Mouse (Mus musculus): ENCODE measurements around the gene Brap. TPM values are rescaled to one million over a fixed set of nuclear protein-coding genes. Genes with fewer than 3 reads are reported as not detected.
A peak's percentile ranks its signal among the peaks of the same experiment; 100 is the strongest.
"Not testable (repeated sequence)": the region's sequence is repeated elsewhere in the genome, so short reads cannot be mapped to it uniquely, and the experiment has no call there.

Gene Brap
- total and polyA plus RNA-seq, 3 experiments, result 40.3 to 176 (median 42.4) TPM

DNA sequence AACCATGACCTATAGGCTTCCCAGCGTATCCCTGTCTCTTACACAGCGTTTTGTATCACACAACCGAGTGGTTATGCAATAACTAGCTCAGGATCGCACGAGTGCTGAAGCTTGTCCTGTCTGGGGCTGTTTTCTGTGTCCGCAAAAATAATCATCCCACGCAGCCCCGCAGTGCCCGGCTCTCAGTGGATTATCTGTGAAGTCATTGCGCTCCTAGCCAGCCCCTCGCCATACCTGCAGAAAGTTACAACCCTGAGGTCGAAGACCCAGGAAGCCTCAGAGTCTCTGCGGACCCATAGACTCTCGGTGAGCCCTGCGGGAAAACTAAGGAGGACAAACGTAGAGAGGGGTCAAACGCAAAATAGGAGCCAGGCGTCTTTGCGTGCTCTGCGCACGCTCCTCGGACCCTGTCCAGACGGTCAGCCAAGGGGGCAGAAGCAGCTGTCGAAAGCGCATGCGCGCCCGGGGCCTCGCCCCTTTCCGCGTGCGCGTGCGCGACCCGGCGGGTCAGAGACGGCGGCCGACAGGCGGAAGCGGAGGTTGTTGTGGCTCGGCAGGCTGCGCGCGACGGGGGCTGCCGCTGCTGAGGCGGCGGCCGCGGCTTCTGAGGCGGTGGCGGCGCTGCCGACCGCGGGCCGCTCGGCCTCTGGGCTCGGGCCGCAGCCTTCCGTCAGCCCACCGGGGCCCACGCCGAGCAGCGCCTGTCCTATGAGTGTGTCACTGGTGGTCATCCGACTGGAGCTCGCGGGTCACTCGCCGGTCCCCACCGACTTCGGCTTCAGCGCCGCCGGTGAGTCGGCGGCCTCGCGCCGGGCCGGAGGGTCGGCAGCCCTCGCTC lies at the start of gene Brap, which contains the start of gene Acad10 (continued):
- TF ChIP-seq TBP (IDR thresholded peaks at IDR 0.05; ENCODE audit: low read depth, low read length) (peak; percentile 52; the same call in 1 of the 2 replicates), ZKSCAN1 (IDR thresholded peaks at IDR 0.05; ENCODE audit: low read depth, low read length) (no peak), JUND (IDR thresholded peaks at IDR 0.05; ENCODE audit: low read depth, low read length) (no peak), MAFK (IDR thresholded peaks at IDR 0.05; ENCODE audit: borderline replicate concordance, low read depth, low read length) (no peak)

DNA sequence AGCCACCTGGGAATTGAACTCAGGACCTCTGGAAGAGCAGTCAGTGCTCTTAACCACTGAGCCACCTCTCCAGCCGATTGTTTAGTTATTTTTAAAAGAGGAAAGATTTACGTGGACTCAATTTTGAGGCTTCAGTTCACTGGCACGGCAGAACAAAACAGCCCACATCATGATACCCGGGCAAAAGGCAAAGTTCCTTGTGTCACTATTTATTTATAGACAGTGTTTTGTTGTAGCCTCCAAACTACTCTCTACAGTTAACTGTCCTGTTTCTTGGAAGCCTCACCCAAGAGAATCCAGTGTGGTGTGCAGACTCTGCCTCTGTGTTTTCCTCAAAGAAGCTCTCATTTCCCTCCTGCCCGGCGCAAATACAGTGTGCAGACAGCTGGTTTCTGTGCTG lies 48.3 kb upstream of the Brap start:
- no peaks in the 10 kb centered on the region for H3K9me3 ChIP-seq (replicated peaks; ENCODE audit: insufficient read depth, low read length)
- H3K4me3 ChIP-seq (ENCODE audit: control insufficient read depth in 1 of 2, insufficient read depth in 1 of 2, low read depth in 2 of 2, low read length in 2 of 2), result no peak overlapping the region
- DNase-seq (ENCODE audit: low read depth, low spot score), result no peak
- no peaks in the 10 kb centered on the region for H3K79me2 ChIP-seq (ENCODE audit: control insufficient read depth, insufficient read depth, low read length, poor library complexity)
- no peaks in the 10 kb centered on the region for H3K27me3 ChIP-seq (ENCODE audit: control insufficient read depth in 1 of 2, insufficient read depth in 2 of 2, low read length in 2 of 2)
- H3K4me1 ChIP-seq (ENCODE audit: control insufficient read depth in 1 of 2, insufficient read depth in 2 of 2, low read length in 2 of 2), result no peaks in the 10 kb centered on the region
- no peaks in the 10 kb centered on the region for H3K36me3 ChIP-seq (ENCODE audit: control insufficient read depth in 1 of 2, insufficient read depth in 2 of 2, low read length in 2 of 2)
- no peak for TF ChIP-seq ELF1 (IDR thresholded peaks at IDR 0.05; ENCODE audit: low read depth, low read length)
- no peak for TF ChIP-seq JUND (IDR thresholded peaks at IDR 0.05; ENCODE audit: low read depth, low read length)
- TF ChIP-seq EP300 (IDR thresholded peaks at IDR 0.05; ENCODE audit: low read depth in 1 of 2, low read length in 2 of 2), result no peak
- no peak for TF ChIP-seq POLR2AphosphoS5 (IDR thresholded peaks at IDR 0.05; ENCODE audit: borderline replicate concordance, low read depth, low read length)
- TF ChIP-seq MYC (IDR thresholded peaks at IDR 0.05; ENCODE audit: low read depth, low read length), result no peak
- no peak for TF ChIP-seq ZKSCAN1 (IDR thresholded peaks at IDR 0.05; ENCODE audit: low read depth, low read length)
- no peak for TF ChIP-seq TCF12 (IDR thresholded peaks at IDR 0.05; ENCODE audit: low read depth, low read length)
- no peak for TF ChIP-seq ZMIZ1 (IDR thresholded peaks at IDR 0.05; ENCODE audit: low read depth, low read length)
- no peak for TF ChIP-seq KAT2A (conservative IDR thresholded peaks at IDR 0.05; ENCODE audit: low read depth, low read length)
- TF ChIP-seq SMC3 (IDR thresholded peaks at IDR 0.05; ENCODE audit: low read depth, low read length), result no peak
- TF ChIP-seq NRF1 (IDR thresholded peaks at IDR 0.05; ENCODE audit: insufficient read depth, low read depth, low read length, poor library complexity, severe bottlenecking), result no peak
- no peak for TF ChIP-seq SIN3A (IDR thresholded peaks at IDR 0.05; ENCODE audit: low read length)
- no peak for TF ChIP-seq RAD21 (IDR thresholded peaks at IDR 0.05; ENCODE audit: low read depth, low read length)
- no peak for TF ChIP-seq MAZ (IDR thresholded peaks at IDR 0.05; ENCODE audit: low read depth, low read length)
- TF ChIP-seq BHLHE40 (IDR thresholded peaks at IDR 0.05; ENCODE audit: borderline replicate concordance, low read depth, low read length), result no peak
- no peak for TF ChIP-seq NELFE (IDR thresholded peaks at IDR 0.05; ENCODE audit: low read depth, low read length)
- TF ChIP-seq CTCF (IDR thresholded peaks at IDR 0.05 in 2 of 3, conservative IDR thresholded peaks at IDR 0.05 in 1 of 3; ENCODE audit: control insufficient read depth in 1 of 3, insufficient read depth in 1 of 3, low read depth in 2 of 3, low read length in 3 of 3, poor library complexity in 1 of 3, severe bottlenecking in 1 of 3), result no peak
- no peak overlapping the region for H3K27ac ChIP-seq (ENCODE audit: control insufficient read depth, low read depth, low read length)
- no peak overlapping the region for H3K9ac ChIP-seq (ENCODE audit: control insufficient read depth, low read depth, low read length, poor library complexity, severe bottlenecking)

DNA sequence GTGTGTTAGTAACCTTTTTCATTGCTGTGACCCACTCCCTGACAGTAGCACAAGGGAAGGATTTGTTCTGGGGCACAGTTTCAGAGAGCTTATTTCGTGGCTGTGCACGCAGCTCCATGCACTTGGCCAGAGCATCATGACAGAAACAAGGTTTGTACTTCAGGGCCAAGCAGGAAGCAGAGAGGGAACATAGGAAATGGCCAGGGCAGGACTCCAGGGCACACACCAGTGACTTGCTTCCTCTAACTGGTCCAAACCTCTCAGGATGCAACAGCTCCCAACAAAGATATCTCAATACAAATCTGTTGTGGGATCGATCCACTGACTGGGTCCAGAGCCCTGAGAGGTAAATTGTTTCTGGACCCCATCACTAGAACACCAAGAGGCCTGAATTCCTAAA lies 45.4 kb upstream of the Brap start:
- not testable (repeated sequence) for H3K4me3 ChIP-seq (ENCODE audit: control insufficient read depth in 1 of 2, insufficient read depth in 1 of 2, low read depth in 2 of 2, low read length in 2 of 2); H3K27ac ChIP-seq (ENCODE audit: control insufficient read depth, low read depth, low read length); H3K9me3 ChIP-seq (replicated peaks; ENCODE audit: insufficient read depth, low read length); H3K9ac ChIP-seq (ENCODE audit: control insufficient read depth, low read depth, low read length, poor library complexity, severe bottlenecking); DNase-seq (ENCODE audit: low read depth, low spot score); H3K4me1 ChIP-seq (ENCODE audit: control insufficient read depth in 1 of 2, insufficient read depth in 2 of 2, low read length in 2 of 2); H3K36me3 ChIP-seq (ENCODE audit: control insufficient read depth in 1 of 2, insufficient read depth in 2 of 2, low read length in 2 of 2); H3K27me3 ChIP-seq (ENCODE audit: control insufficient read depth in 1 of 2, insufficient read depth in 2 of 2, low read length in 2 of 2)
- H3K79me2 ChIP-seq (ENCODE audit: control insufficient read depth, insufficient read depth, low read length, poor library complexity), result peaks cover 10% of the 10 kb centered on the region

Measured in MEL (cell line).